Mouse (Mus musculus): ENCODE results near the gene Rad51b.

DNA sequence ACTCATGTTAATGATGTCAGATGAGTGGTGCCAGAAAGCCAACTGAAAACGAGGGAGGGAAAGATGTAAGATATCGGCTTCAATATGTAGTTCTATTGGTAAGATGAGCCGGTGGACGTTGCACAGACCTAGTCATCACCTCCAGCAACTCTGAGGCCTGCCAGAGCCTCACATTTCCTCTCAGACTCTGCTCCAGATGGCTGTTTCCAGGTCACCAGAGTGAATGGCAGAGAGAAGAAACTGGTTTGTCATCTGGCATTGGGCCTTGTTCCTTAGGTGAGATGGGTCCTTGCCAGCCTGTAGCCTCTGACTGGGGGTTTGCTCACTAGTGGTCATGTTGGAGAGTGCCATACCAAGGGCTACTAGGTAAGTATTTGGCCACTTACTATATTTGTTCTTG, 348.6 kb downstream of the Rad51b start:
- TF ChIP-seq CTCF (IDR thresholded peaks at IDR 0.05; ENCODE audit: insufficient read depth, low read length) (no peak), POLR2A (IDR thresholded peaks at IDR 0.05; ENCODE audit: borderline replicate concordance, extremely low read depth, low read depth, low read length) (no peak)
